In the genomic region with DNA sequence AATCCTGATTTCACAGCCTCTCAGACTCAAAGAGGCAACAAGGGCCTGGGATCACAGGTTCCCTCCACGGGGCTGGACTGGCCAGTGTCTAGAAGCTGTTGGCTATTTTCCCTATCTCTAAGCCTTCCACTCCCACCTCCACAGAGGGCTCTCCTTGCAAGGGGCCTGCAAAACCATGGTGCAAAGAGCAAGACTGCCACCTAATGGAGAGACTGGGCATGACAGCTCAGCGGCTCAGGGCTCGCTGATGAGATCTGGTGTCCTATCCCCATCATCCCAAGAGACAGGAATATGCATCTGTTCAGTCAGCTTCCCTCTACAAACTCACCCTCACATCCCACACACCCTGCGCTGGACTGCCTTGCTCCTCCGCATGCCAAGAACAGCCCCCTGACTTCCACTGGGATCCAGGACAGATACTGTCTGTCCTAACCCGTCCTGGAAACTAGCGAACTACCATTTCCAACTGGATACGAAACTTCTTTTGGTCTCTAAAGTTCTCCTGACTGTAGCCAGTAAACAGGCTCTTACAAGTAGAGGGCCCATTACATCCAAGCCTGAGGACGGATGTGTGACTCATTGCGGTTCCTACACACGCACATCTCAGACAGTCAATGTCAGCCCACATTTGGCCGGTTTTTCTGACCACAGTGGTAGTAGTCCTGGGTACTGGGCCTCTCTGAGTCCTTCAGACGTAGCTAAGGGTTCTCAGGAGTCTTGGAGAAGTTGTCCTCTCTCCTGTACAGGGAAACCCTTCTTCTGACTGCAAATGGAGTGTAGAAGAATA, we compare ENCODE assay signal across 8 mouse cellular contexts. TPM values are rescaled to one million over a fixed set of nuclear protein-coding genes. Genes with fewer than 3 reads are reported as not detected.
DNase-seq lines count a peak whose midpoint lies in the region.

No protein-coding gene starts in this region.

- no peaks in the 10 kb centered on the region for H3K9me3 ChIP-seq in megakaryocyte, embryonic 14.5 days

- peaks cover 2% of the 10 kb centered on the region for H3K27me3 ChIP-seq in megakaryocyte, embryonic 14.5 days (replicated peaks)

- H3K4me1 ChIP-seq in megakaryocyte, embryonic 14.5 days, result peaks cover 47% of the 10 kb centered on the region

- peak overlapping the region; percentile 48 for H3K4me3 ChIP-seq in megakaryocyte, embryonic 14.5 days (replicated peaks)

- intact Hi-C loops in gastrocnemius, postnatal 36 days (cut with DNase I), result loop anchor here (5.0 kb wide), 1 partner anchor 547 kb away; no protein-coding TSS in a partner anchor

- H3K36me3 ChIP-seq in megakaryocyte, embryonic 14.5 days (replicated peaks; ENCODE audit: low read length), result peaks cover 52% of the 10 kb centered on the region

- DNase-seq in A20 (ENCODE audit: low read depth, low spot score) (peak; percentile 75), MEL-GATA-1-ER (ENCODE audit: extremely low read depth, low read depth) (peak; percentile 27)
- DNase-seq in cerebellum, postnatal 36 days, result peak; percentile 74 to 77
- DNase-seq in gastrocnemius, postnatal 36 days, result peak; percentile 50 to 66
- DNase-seq in layer of hippocampus, adult 9-10 months (ENCODE audit: low spot score), result peak; percentile 65
- DNase-seq in right cerebral cortex, postnatal 36 days (ENCODE audit: low spot score in 2 of 2), result peak; percentile 50 to 55
- no peak for DNase-seq in Muller cell, postnatal 12 days (ENCODE audit: inconsistent ontology term)

RNA-seq across cellular contexts. Expression of a gene that starts 5.4 kb away (rescaled TPM):
- 1 to 10 TPM; 6.0 to 8.9 TPM for total RNA-seq in gastrocnemius, postnatal 36 days (2021)
- polyA plus RNA-seq in megakaryocyte, embryonic 14.5 days (2012; ENCODE audit: insufficient read depth, low replicate concordance), result 1.3 and 4.3 TPM in 2 replicates

RNA-seq across cellular contexts. Expression of a gene that starts 14.9 kb away (rescaled TPM):
- total RNA-seq in gastrocnemius, postnatal 36 days (2021), result 10 to 100 TPM; 30.6 to 33.4 TPM
- 17.6 and 18.7 TPM in 2 replicates for polyA plus RNA-seq in megakaryocyte, embryonic 14.5 days (2012; ENCODE audit: insufficient read depth, low replicate concordance)

RNA-seq across cellular contexts. Expression of a gene that starts 56.7 kb away (rescaled TPM):
- 10 to 100 TPM; 30.6 to 40.6 TPM for total RNA-seq in gastrocnemius, postnatal 36 days (2021)
- polyA plus RNA-seq in megakaryocyte, embryonic 14.5 days (2012; ENCODE audit: insufficient read depth, low replicate concordance), result 2.2 and 30.3 TPM in 2 replicates
